Mouse (Mus musculus) olfactory bulb, adult 2 months (tissue): ENCODE measurements around the gene Rora.

Experiments used
- CTCF ChIP-seq: fragments of 200-500 bp; IDR thresholded peaks from 2 replicates; pipeline ENCODE4 v1.5.1; 2012; ENCODE audit warnings: low read depth, mild to moderate bottlenecking, low read length, moderate library complexity; ENCODE audit not compliant: insufficient read depth
- POLR2A ChIP-seq: fragments of 200-500 bp; IDR thresholded peaks from 2 replicates; pipeline ENCODE4 v1.6.1; 2012; ENCODE audit warnings: mild to moderate bottlenecking, low read depth, low read length, moderate library complexity; ENCODE audit not compliant: insufficient read depth

GRCm38 (mm10) chr9:68835037-68835649 is 181.6 kb downstream of the Rora start:
- no peak for TF ChIP-seq CTCF
- no peak for TF ChIP-seq POLR2A
